Mouse (Mus musculus) retina, postnatal 7 days (tissue): Measurements from ENCODE around the gene Emilin3.
A peak's percentile ranks its signal among the peaks of the same experiment; 100 is the strongest.

ENCODE experiments used
- DNase-seq: peaks from one replicate; pipeline ENCODE4 v3.0.0-alpha.2; 2012; ENCODE audit warnings: low read depth, low spot score

The Emilin3 gene

DNA sequence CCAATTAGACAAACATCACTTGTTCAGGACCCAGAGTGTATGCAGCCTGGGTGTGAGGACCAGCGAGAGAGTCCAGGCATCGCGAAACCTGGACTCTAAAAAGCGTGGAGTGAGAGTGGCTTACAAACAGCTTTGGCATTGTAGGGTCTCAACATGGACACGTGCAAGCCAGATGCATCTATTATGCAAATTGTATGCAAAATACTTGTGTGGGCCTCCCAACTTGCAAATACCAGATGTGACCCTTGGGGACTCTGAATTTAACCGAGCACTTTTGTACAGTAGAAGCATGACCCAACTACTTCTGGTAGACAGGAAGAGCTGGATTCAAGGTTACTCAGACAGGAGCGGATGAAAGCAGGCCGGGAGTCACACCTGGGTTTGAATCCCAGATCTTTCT is 4.6 kb upstream of the Emilin3 start:
- no peak for DNase-seq

DNA sequence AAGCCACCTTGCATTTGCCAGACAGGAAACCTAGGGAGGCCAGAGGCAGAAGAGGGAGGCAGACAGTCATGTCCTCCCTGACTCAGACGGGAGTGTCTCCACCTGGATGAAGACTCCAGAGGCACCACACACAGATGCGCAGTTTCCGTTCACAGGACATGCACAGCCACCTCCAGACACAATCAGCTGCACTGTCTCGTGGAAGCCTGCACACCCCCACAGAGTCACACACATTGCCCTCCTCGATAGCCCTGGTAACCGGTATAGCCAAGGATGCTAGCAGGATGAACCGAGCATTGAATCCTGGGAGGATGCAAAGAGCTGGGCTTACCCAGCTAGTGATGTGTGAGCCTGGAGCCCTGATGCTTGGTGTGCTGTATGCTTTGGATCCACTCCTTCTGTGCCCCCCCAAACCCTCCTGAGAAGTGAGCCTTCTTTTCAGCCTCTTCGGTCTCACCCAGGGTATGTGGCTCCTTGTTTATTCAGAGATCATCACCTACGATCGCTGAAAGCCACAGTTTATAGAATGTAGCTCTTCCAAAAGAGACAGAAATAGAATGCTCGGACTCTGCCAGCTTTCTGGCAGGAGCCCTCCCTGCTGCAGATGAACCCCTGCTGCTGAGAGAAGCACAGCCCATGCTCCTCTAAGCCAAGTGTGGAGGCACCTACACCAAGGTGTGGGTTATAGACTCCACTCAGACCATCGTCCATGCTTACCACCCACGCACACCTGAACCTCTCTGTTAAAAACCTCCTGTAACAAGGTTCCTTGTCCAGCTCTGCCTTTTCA is 3.9 kb upstream of the Emilin3 start:
- DNase-seq = no peak

DNA sequence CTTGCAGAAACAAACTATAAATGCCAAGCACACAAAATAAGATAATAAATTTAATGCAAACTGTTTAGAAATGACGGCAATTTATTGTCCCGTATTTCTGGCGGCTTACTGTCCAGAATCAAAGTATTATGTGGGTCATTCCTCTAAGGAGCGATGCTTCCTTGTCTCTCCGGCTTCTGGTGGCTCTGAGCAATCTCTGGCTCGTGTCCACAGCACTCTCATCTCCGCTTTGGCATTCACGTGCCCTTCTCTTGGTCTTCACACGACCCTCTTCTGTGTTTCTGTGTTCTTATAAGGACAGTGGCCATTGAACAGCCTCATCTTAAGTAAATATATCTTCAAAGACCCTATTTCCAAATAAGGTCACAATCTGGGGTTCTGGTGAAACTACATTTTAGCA is 2.5 kb upstream of the Emilin3 start:
- no peak for DNase-seq

DNA sequence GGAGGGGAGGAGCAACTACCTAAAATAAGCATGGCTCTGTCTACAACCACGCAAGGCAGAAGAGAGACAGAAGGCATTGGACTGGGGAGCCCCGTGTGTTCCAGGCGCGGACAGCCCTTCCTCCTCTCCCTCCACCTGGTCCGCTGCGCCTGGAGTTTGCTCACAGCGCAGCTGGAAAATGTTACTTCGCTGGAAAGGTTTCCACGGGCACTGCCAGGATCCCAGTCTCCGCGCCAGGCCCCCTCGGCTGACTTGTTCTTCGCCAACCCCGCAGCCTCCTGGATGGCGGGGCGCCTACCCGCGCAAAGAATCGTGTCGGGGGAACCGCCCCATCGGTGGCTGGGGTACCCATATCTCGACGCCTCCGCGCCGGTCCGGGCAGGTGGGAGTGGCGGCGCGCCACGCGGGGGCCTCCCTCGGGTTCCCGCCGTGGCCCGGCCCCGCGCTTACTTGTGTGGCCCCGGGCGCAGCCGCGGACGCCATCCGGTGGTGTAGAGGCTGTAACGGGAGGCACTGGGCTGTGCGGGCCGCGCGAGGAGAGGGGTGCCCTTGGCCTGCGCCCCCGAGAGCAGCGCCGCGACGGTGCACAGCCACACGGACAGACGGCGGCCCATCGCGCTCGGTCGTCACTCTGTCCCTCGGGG is 448 bp downstream of the Emilin3 start:
- DNase-seq = no peak

DNA sequence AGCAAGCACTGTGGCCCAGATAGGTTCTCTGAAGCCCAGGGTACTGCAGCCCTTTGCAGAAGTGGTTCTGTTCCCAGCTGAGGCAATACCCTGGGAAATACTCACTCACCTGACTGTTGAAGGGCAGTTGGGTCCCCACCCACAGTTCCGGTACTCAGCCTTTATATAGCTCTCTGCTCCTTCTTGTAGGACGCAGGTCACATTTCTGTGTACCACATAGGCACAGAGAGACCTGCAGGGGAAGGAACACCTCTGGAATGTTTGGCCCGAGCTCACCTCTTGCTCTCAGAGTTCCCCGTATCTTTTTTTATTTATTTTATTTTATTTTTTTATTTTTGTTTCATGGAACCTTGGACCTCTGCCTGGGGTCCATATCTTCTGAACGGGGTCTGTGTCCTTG is 1.5 kb downstream of the Emilin3 start:
- DNase-seq = no peak

DNA sequence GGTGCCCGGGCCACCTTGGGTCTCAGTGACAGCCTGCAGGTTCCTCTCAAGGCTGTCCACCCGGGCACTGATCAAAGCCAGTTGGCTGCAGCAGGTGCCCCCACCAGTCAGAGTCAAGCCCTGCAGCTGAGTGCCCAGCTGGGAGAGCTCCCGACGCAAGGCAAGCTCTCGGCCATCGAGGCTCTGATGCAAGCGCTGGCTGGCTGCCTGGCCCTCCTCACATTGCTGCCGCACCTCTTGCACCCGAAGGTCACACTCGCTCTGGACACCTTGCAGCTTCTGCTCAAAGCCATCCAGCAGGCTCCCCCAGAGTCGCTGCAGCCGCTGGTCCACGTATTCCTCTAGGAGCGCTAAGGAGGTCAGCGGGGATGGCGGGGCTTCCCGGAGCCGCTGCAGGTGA is 3.5 kb downstream of the Emilin3 start:
- no peak for DNase-seq

DNA sequence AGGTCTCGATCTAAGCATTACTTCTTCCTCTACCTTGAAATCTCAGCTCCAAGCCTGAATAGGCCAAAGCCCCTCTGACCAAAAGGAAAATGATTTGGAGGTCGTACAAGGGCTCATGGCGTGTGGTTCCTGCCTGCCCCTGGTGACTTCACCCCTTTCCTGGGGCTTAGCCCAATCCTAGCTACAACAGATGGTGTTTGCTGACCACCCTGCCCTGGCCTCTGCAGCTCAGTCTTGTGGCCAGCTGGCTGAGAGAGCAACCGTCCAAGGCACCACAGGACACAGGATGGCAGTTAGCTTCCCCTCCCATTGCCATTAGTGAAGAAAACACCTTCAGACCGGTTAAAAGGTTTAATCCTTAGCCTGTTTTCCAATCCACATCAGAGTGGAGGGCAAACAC is 6.0 kb downstream of the Emilin3 start:
- DNase-seq = no peak

DNA sequence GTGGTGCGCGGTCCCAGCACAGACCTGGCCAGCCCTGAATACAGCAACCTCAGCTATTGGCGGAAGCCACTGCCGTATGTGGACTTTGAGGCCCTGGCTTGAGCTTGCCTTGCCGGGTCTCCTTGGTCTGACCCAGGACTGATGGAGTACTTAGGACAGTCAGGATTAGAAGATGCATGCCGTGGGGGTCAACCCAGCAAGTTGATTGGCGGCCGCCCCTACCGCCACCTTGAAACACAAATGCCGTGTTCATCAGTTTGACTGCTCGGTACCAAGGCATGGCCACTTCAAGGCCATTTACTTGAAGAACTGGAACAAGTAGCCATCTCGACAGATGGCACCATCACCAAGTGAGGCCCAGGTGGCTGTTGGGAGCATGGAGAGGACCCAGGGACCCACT is 6.8 kb downstream of the Emilin3 start:
- no peak for DNase-seq

DNA sequence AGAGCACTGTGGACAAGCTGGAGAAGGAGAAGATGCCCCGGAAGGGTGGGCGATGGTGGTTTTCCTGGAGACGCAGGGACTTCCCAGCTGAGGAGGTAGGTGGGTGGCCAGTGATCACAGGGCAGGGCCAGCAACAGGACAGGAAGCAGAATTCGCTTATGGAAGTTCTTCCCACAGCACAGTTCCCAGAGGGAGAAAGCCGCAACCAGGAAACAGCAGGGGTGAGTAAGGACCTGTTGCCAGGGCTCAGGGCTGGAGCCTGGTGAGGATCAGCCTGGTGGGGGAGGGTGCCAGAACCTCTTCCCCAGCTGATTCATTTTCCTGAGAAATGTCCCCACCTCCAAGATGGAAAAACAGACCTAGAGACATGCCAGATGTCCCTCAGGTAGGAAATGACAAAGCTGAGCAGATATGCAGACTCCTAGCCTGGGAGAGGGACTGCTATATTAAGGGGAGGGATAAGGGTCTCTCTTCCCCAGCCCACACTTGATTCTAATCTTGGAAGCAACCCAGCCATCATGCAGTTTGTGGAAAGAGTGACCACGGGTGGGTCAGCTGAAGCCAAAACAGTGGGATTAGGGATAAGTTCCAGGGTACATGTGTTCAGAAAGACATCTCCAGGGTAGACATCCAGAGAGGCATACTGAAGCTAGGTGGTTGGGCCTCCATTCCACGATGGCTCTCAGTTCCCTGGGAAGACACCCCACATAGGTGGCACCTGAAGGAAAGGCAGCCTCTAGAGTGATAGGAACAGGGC is 10.3 kb downstream of the Emilin3 start:
- no peak for DNase-seq

DNA sequence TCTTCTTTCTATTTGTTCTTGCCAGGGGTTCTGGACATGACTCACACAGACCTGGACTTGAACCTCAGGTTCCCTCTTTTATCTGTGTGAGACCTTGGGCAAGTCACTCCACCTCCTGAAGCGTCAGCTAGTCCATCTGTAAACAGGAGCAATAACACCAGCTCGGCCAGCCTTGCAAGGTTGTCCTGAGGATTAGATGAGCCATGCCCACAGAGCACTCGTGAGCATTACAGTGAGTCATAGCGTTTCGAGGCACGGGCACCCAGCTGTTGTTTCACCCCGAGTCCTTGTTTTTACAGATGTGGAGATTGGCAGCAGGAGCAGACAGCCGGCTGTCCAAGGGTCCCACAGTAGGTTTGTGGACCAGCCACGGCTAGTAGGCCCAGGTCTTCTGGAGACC is 20.4 kb downstream of the Emilin3 start:
- no peak for DNase-seq

DNA sequence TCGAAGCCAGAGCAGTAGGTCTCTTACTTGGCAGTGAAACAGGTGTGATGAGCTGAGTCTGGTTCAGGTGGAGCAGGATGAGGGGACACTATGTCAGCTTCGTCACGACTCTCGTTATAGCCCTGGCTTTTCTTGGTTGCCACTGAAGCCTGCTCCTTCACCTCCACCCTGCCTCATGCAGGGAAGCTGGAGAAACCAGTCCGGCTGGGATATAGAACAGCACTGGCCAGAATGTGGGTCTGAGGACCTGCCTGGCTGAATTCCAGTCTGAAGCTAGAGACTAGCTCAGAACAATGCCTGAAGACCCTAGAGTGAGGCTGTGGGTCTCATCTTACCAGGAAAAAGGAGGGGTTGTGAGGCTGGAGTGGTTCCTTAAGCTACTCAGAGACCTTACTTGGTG is 21.1 kb downstream of the Emilin3 start:
- DNase-seq = no peak

DNA sequence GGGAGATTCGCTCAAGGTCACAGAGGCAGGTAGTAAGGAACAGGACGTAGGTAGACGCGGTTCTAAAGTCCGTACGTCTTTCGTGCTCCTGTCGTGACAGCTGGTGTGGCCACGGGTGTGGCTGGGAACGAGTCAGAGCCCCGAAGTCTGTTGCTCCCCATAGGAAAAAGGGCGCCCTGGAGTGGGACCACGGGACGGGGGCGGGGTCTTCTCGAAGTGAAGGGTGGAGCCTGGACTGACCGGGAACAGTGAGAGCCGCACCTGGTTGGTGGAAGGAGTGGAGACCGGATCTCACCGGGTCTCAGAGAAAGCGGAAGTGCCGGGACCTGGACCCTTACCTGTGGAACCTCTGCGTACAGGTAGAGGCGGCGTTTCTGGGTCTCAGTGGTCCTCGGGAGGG is 24.3 kb downstream of the Emilin3 start:
- DNase-seq = no peak

DNA sequence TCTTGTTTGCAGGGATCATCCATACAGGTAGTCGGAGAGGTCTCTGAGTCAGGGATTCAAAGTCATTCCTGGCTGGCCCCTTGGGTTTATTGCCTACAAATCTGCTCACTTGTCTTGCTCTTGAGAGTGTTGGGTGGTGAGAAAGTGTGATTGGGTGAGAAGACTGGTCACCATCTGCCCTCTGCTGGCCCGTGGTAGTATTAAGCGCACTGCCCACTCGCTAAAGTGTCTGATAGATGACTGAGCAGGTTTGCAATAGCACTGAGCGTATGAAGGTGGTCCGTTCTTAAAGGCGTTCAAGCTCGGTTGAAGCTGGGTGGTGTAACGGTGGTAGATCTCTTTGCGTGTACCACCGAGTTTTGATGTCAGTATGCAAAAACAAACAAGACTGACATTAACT is 24.8 kb downstream of the Emilin3 start:
- DNase-seq = peak; percentile 76

DNA sequence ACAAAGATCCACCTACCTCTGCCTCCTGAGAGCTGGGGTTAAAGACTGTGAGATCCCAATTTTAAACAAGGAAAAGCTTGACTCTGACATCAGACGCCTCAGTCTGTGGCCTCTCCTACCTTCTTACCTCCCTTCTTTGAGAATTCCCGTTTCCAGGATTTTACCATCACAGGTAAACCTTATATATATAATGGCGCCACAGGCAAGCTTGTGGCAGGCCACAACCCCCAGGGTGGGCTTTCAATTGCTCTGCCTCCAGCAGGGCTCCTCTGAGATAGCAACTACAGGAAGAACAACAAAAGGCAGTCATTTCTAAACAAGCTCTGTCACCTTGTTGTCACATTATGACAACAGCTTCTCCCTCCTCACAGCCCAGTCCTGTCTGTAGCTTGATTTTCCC is 25.9 kb downstream of the Emilin3 start:
- DNase-seq = no peak

DNA sequence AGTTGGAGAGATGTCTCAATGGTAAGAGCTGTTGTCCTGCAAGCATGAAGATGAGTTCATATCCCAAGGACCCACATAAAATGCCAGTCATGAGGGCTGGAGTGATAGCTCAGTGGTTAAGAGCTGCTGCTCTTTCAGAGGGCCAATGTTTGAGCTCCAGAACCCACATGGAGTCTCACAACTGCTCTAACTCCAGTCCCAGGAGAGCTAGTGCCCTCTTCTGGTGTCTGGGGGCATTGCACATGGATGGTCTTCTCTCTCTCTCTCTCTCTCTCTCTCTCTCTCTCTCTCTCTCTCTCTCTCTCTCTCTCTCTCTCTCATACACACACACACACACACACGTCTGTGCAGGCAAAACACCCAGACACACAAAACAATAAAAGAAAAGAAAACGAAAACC is 27.3 kb downstream of the Emilin3 start:
- peak; percentile 43 for DNase-seq

DNA sequence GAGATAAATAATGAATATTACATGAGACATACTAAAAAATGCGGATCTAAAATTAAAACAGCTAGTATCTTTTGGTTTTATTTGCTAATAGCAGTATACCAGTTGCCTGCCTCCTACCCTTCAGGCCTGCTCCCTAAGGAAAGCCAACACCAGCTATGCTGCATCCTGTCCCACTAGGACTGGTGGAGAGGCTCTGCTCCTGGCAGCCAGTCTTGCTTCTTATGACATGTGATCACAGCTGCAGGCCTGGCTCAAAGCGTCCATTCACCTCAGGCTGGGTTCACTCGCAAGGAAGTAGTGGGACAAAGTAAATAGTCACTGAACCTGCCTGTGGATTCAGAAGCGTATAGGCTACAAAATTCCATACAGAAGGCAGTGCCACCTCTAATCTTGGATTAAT is 28.2 kb downstream of the Emilin3 start:
- DNase-seq = no peak

DNA sequence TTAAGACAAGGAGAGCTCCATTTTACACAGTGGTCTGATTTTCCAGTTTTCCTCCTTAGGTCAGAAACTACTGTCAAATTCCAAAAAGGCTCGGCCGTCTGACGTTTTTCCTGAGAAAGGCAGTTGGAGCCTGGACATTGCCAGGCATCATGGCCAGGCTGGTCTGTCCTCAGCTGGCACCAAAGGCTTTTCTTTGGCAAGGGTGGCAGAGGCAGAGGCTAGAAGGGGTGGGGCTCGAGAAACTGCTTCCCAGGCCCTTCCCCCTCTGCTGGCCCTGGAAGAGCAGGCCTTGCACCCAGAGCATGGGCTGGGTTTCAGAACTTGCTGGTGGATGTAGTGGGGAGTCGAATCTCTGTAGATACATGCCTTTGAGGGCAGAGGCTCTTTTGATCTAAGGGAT is 29.7 kb downstream of the Emilin3 start:
- no peak for DNase-seq

DNA sequence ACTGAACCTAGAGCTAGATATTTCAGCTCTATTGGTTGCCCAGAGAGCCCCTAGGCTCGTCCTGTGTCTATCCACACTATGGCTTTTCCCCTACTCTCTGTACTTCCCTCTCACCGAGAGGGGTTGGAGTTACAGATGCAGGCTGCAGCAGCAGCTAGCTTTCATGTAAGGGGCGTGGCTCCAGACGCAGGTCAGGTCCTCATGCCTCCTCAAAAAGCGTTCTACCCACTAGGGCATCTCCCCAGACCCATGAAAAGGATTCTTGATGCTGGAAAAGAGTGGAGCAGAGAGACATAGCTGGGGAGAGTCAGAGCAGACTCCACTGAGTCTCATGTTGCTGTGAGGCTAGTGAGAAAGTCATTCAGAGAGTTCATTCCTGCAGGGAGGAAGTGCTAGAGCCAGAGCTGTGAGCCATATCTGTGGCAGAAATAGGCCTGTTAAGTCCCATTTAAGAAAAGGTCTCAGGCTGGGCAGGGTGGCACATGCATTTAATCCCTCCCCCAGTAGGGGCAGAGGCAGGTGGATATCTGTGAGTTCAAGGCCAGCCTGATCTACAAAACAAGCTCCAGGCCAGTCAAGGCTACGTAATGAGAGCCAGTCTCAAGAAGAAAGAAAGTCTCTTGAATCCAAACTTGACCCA is 30.5 kb downstream of the Emilin3 start:
- no peak for DNase-seq

DNA sequence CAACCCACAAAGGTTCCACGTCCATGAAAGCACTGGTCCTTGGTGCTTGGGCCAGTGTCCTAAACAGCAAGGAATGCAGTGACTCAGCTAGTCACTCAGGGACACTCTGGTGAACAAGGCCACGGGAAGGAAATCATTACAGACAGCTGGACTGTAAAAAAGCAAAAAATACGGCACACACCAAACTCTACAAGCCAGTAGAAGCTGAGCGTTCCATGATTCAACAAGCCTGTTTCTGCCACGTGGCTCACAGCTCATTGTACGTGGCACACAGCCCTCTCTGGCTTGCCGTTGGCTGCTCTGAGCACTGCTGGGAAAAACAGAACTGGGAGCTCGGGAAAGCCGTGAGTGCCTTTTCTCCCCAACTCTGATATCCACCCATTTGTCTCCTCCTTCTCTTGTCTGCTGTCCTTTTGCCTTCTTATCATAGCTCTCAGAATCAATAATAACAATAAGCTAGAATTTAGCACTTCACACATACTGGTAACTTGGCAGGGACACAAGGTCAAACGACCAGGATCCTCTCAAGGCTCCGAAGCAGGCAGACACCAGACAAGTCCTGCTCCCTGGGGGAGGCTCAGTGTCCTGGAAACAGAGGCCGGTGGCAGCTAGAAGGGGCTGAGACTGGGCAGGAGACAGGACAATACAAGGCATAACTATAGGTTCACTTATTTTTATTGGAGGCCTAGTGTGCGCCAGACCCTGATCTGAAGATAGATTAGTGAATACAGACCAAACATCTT is 31.5 kb downstream of the Emilin3 start, which contains the start of gene Lpin3:
Gene Lpin3, plus strand, starts transcription at position 218 of the 743 bp plus-strand sequence.
- DNase-seq = no peak

DNA sequence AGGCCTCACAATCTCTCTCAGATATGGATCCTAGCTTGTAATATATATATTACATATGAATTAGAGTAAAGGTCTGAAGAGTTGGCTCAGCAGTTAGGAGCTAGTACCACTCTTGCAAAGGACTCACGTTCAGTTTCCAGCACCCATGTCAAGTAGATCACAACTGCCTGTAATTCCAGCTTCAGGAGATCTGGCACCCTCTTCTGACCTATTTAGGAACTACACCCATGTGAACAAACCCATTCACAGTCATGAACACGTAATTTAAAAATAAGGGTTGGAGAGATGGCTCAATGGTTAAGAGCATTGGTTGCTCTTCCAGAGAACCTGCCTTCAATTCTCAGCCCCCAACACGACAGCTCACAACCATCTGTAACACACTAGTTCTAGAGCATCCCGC is 36.0 kb downstream of the Emilin3 start:
- no peak for DNase-seq

DNA sequence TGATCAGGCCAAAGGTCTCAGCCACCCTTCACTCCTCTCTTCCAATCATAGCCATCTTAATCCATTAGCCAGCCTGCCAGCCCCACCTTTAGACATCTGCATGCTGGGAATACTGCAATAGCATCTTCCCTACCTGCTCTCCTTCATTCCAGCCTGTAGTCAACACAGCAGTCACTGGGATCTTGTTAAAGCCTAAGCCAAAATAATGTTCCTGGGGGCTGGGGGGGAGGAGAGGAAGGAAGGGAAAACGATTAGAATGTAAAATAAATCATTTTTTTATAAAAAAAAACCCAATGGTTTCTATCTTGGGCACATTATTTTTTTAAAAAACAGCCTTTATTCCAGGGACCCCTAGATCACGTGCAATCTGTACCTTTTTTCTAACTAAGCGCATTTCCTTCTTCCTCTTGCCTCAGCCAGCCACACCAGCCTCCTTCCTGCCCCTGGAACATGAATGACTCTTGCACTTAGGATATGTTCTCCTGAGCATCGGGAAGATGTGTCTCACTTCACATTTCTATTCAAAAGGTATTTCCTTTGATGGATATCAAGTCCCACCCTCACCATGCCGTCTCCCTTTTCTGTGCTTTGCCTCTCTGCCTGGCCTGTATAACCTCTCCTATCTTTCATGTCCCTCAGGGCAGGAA is 37.8 kb downstream of the Emilin3 start:
- no peak for DNase-seq
